Mouse (Mus musculus): ENCODE measurements around the gene Arhgef3. TPM values are rescaled to one million over a fixed set of nuclear protein-coding genes. Genes with fewer than 3 reads are reported as not detected.

Arhgef3 gene
- total RNA-seq, 1 experiment, result 7.6 TPM

GRCm38 (mm10) chr14:27277259-27277658 is 162.6 kb downstream of the Arhgef3 start:
- no peak for DNase-seq (ENCODE audit: low read depth, low spot score)
- TF ChIP-seq HCFC1 (IDR thresholded peaks at IDR 0.05; ENCODE audit: borderline replicate concordance, insufficient read depth, low read length), result no peak
- no peak for TF ChIP-seq ZNF384 (IDR thresholded peaks at IDR 0.05; ENCODE audit: low read depth, low read length)
- no peak for TF ChIP-seq CHD2 (IDR thresholded peaks at IDR 0.05; ENCODE audit: low read depth, low read length)
- no peak for TF ChIP-seq ZC3H11A (IDR thresholded peaks at IDR 0.05; ENCODE audit: borderline replicate concordance, low read depth, low read length)
- TF ChIP-seq MAFK (IDR thresholded peaks at IDR 0.05; ENCODE audit: insufficient read depth, low read depth, low read length), result no peak

GRCm38 (mm10) chr14:27280201-27280890 is 165.6 kb downstream of the Arhgef3 start:
- no peak for TF ChIP-seq HCFC1 (IDR thresholded peaks at IDR 0.05; ENCODE audit: borderline replicate concordance, insufficient read depth, low read length)
- no peak for TF ChIP-seq ZC3H11A (IDR thresholded peaks at IDR 0.05; ENCODE audit: borderline replicate concordance, low read depth, low read length)
- no peak for TF ChIP-seq CHD2 (IDR thresholded peaks at IDR 0.05; ENCODE audit: low read depth, low read length)
- no peak for TF ChIP-seq MAFK (IDR thresholded peaks at IDR 0.05; ENCODE audit: insufficient read depth, low read depth, low read length)
- no peak for TF ChIP-seq ZNF384 (IDR thresholded peaks at IDR 0.05; ENCODE audit: low read depth, low read length)
- Histone ChIP-seq H3K9ac (ENCODE audit: insufficient read depth, low read depth, low read length, poor library complexity, severe bottlenecking) (no peak overlapping the region), H3K4me3 (ENCODE audit: insufficient read depth in 1 of 2, low read depth in 1 of 2, low read length in 2 of 2, poor library complexity in 1 of 2, severe bottlenecking in 1 of 2) (no peak overlapping the region), H3K36me3 (ENCODE audit: control insufficient read depth, insufficient read depth, low read length, poor library complexity, severe bottlenecking) (peaks cover 2% of the 10 kb centered on the region; the same call in 1 of the 2 replicates), H3K9me3 (ENCODE audit: control insufficient read depth, insufficient read depth, low read depth, low read length) (no peaks in the 10 kb centered on the region), H3K27ac (ENCODE audit: insufficient read depth, low read depth, low read length, poor library complexity, severe bottlenecking) (no peak overlapping the region), H3K4me1 (ENCODE audit: control insufficient read depth in 2 of 2, insufficient read depth in 2 of 2, low read length in 2 of 2, poor library complexity in 1 of 2) (peaks cover 0 to 7% of the 10 kb centered on the region in 2 experiments; a peak in 1 of 4 replicates)
- in situ Hi-C loops (cut with MboI; ENCODE audit: low sequenced_read_pairs in 2 of 2, unreplicated experiment in 2 of 2), result no loop called here
- no peak for DNase-seq (ENCODE audit: low read depth, low spot score)

More at GRCm38 (mm10) chr14:27277259-27277658, 162.6 kb downstream of the Arhgef3 start:
- Histone ChIP-seq H3K27ac (ENCODE audit: insufficient read depth, low read depth, low read length, poor library complexity, severe bottlenecking) (no peak overlapping the region), H3K4me1 (ENCODE audit: control insufficient read depth in 2 of 2, insufficient read depth in 2 of 2, low read length in 2 of 2, poor library complexity in 1 of 2) (peaks cover under 1 to 7% of the 10 kb centered on the region in 2 experiments; a peak in 1 of 4 replicates), H3K36me3 (ENCODE audit: control insufficient read depth, insufficient read depth, low read length, poor library complexity, severe bottlenecking) (peaks cover 6% of the 10 kb centered on the region; the same call in 1 of the 2 replicates), H3K9ac (ENCODE audit: insufficient read depth, low read depth, low read length, poor library complexity, severe bottlenecking) (no peak overlapping the region), H3K4me3 (ENCODE audit: insufficient read depth in 1 of 2, low read depth in 1 of 2, low read length in 2 of 2, poor library complexity in 1 of 2, severe bottlenecking in 1 of 2) (no peak overlapping the region), H3K9me3 (ENCODE audit: control insufficient read depth, insufficient read depth, low read depth, low read length) (peaks cover 2% of the 10 kb centered on the region; the same call in 1 of the 2 replicates)
- in situ Hi-C loops (cut with MboI; ENCODE audit: low sequenced_read_pairs in 2 of 2, unreplicated experiment in 2 of 2), result no loop called here

- no peak for DNase-seq (ENCODE audit: low read depth, low spot score)
- H3K9me3 ChIP-seq (ENCODE audit: control insufficient read depth, insufficient read depth, low read depth, low read length), result no peaks in the 10 kb centered on the region
- H3K4me1 ChIP-seq (ENCODE audit: control insufficient read depth in 2 of 2, insufficient read depth in 2 of 2, low read length in 2 of 2, poor library complexity in 1 of 2), result peaks cover 0 to 6% of the 10 kb centered on the region in 2 experiments; a peak in 1 of 4 replicates
- no peak overlapping the region for H3K9ac ChIP-seq (ENCODE audit: insufficient read depth, low read depth, low read length, poor library complexity, severe bottlenecking)
- no peaks in the 10 kb centered on the region for H3K36me3 ChIP-seq (ENCODE audit: control insufficient read depth, insufficient read depth, low read length, poor library complexity, severe bottlenecking)
- H3K4me3 ChIP-seq (ENCODE audit: insufficient read depth in 1 of 2, low read depth in 1 of 2, low read length in 2 of 2, poor library complexity in 1 of 2, severe bottlenecking in 1 of 2), result no peak overlapping the region
- TF ChIP-seq MAFK (IDR thresholded peaks at IDR 0.05; ENCODE audit: insufficient read depth, low read depth, low read length) (no peak), CHD2 (IDR thresholded peaks at IDR 0.05; ENCODE audit: low read depth, low read length) (no peak), HCFC1 (IDR thresholded peaks at IDR 0.05; ENCODE audit: borderline replicate concordance, insufficient read depth, low read length) (no peak), ZNF384 (IDR thresholded peaks at IDR 0.05; ENCODE audit: low read depth, low read length) (no peak), ZC3H11A (IDR thresholded peaks at IDR 0.05; ENCODE audit: borderline replicate concordance, low read depth, low read length) (no peak)
- in situ Hi-C loops (cut with MboI; ENCODE audit: low sequenced_read_pairs in 2 of 2, unreplicated experiment in 2 of 2), result no loop called here
- no peak overlapping the region for H3K27ac ChIP-seq (ENCODE audit: insufficient read depth, low read depth, low read length, poor library complexity, severe bottlenecking)
These were observed 169.3 kb downstream of the Arhgef3 start for GRCm38 (mm10) chr14:27283956-27284355.

GRCm38 (mm10) chr14:27286202-27286601 is 171.5 kb downstream of the Arhgef3 start:
- DNase-seq (ENCODE audit: low read depth, low spot score), result no peak

More at GRCm38 (mm10) chr14:27286202-27286601, 171.5 kb downstream of the Arhgef3 start:
- Histone ChIP-seq H3K27ac (ENCODE audit: insufficient read depth, low read depth, low read length, poor library complexity, severe bottlenecking) (no peak overlapping the region), H3K9ac (ENCODE audit: insufficient read depth, low read depth, low read length, poor library complexity, severe bottlenecking) (no peak overlapping the region), H3K36me3 (ENCODE audit: control insufficient read depth, insufficient read depth, low read length, poor library complexity, severe bottlenecking) (no peaks in the 10 kb centered on the region), H3K4me3 (ENCODE audit: insufficient read depth in 1 of 2, low read depth in 1 of 2, low read length in 2 of 2, poor library complexity in 1 of 2, severe bottlenecking in 1 of 2) (no peak overlapping the region), H3K4me1 (ENCODE audit: control insufficient read depth in 2 of 2, insufficient read depth in 2 of 2, low read length in 2 of 2, poor library complexity in 1 of 2) (peaks cover 0 to 5% of the 10 kb centered on the region in 2 experiments; a peak in 1 of 4 replicates), H3K9me3 (ENCODE audit: control insufficient read depth, insufficient read depth, low read depth, low read length) (no peaks in the 10 kb centered on the region)
- in situ Hi-C loops (cut with MboI; ENCODE audit: low sequenced_read_pairs in 2 of 2, unreplicated experiment in 2 of 2), result no loop called here
- TF ChIP-seq ZC3H11A (IDR thresholded peaks at IDR 0.05; ENCODE audit: borderline replicate concordance, low read depth, low read length) (no peak), HCFC1 (IDR thresholded peaks at IDR 0.05; ENCODE audit: borderline replicate concordance, insufficient read depth, low read length) (no peak), ZNF384 (IDR thresholded peaks at IDR 0.05; ENCODE audit: low read depth, low read length) (no peak), CHD2 (IDR thresholded peaks at IDR 0.05; ENCODE audit: low read depth, low read length) (no peak), MAFK (IDR thresholded peaks at IDR 0.05; ENCODE audit: insufficient read depth, low read depth, low read length) (no peak)

All from ES-E14 (cell line).